Mouse (Mus musculus): ENCODE data around the gene Mipep.

DNA sequence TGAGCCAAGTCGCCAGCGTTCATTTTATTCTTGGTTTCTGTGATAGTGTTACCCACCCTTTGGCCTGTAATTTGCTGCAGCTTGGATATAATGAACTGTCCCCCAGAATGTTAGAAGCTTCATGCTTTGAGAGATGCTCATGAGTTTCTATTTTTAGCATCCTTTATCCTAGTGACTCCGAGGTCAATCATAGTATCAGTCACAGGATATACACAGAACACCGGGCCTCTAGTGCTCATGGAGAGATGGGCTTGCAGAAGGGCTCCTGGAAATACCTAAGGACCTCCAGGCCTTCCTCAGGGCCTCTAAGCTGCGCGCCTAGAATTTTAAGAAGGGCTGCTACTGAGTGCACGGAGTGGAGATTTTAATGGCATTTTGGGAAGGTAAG is 72.5 kb downstream of the Mipep start:
- TF ChIP-seq MAFK (IDR thresholded peaks at IDR 0.05; ENCODE audit: insufficient read depth, low read depth, low read length): no peak
- no peak for TF ChIP-seq CHD2 (IDR thresholded peaks at IDR 0.05; ENCODE audit: low read depth, low read length)
- TF ChIP-seq ZNF384 (IDR thresholded peaks at IDR 0.05; ENCODE audit: low read depth, low read length): no peak
